Mouse (Mus musculus) neural tube, embryonic 15.5 days (tissue): Measurements from ENCODE around the gene Cul1. TPM values are rescaled to one million over a fixed set of nuclear protein-coding genes. Genes with fewer than 3 reads are reported as not detected.
A peak's percentile ranks its signal among the peaks of the same experiment; 100 is the strongest.

ENCODE experiments used
- ATAC-seq: fragments of 200-750 bp; cut with Nextera tagmentation; 2 replicates; pipeline ENCODE4 v1.8.0; 2017; ENCODE audit warnings: mild to moderate bottlenecking, moderate TSS enrichment, moderate library complexity; ENCODE audit not compliant: low FRiP score
- H3K27ac ChIP-seq: fragments of 300-500 bp; sonication (generic); replicated peaks from 2 replicates; pipeline ENCODE4 v1.5.1; 2015; ENCODE audit warnings: mild to moderate bottlenecking, inconsistent platforms
- H3K27me3 ChIP-seq: fragments of 300-500 bp; sonication (generic); replicated peaks from 2 replicates; pipeline ENCODE4 v1.6.1; 2015; ENCODE audit warnings: inconsistent platforms
- H3K36me3 ChIP-seq: fragments of 300-500 bp; sonication (generic); 2 replicates; pipeline ENCODE4 v1.6.1; 2015; ENCODE audit warnings: inconsistent platforms
- H3K4me1 ChIP-seq: fragments of 300-500 bp; sonication (generic); 2 replicates; pipeline ENCODE4 v1.6.1; 2015; ENCODE audit warnings: inconsistent platforms
- H3K4me2 ChIP-seq: fragments of 300-500 bp; sonication (generic); 2 replicates; pipeline ENCODE4 v1.6.1; 2015; ENCODE audit warnings: inconsistent platforms, mild to moderate bottlenecking, moderate library complexity
- H3K4me3 ChIP-seq: fragments of 300-500 bp; sonication (generic); replicated peaks from 2 replicates; pipeline ENCODE4 v1.5.1; 2015; ENCODE audit warnings: mild to moderate bottlenecking, inconsistent platforms
- H3K9ac ChIP-seq: fragments of 300-500 bp; sonication (generic); replicated peaks from 2 replicates; pipeline ENCODE4 v1.6.1; 2015; ENCODE audit warnings: mild to moderate bottlenecking, inconsistent platforms
- H3K9me3 ChIP-seq: fragments of 300-500 bp; sonication (generic); replicated peaks from 2 replicates; pipeline ENCODE4 v1.6.1; 2016; ENCODE audit warnings: inconsistent platforms
- WGBS: fragments of 180-500 bp; shearing (Covaris S2); methylation state at CpG from one replicate; pipeline ENCODE4 v1.1.7; 2015; ENCODE audit warnings: mixed read lengths; 5-methylcytosine and 5-hydroxymethylcytosine counted together
- polyA plus RNA-seq: library from polyadenylated mRNA; unstranded; fragments of >200 nt; fragmentation: Nextera tagmentation; extraction: Ambion mirVana; gene quantifications from 2 replicates; pipeline ENCODE4 v1.2.1, GENCODE M21; 2015

Cul1 gene
- polyA plus RNA-seq, 1 experiment from 2014 or later, result 113 TPM

- Histone ChIP-seq H3K4me2 (no peak overlapping the region), H3K9ac (no peak overlapping the region), H3K27me3 (no peaks in the 10 kb centered on the region), H3K27ac (no peak overlapping the region), H3K4me1 (no peaks in the 10 kb centered on the region), H3K4me3 (no peak overlapping the region), H3K36me3 (peaks cover 91% of the 10 kb centered on the region), H3K9me3 (no peaks in the 10 kb centered on the region)
- WGBS, result 87% methylated on average over 2 of the region's 2 CpGs
- ATAC-seq, result no peak
Measured at GRCm38 (mm10) chr6:47520030-47520429, 66.8 kb downstream of the Cul1 start.

- Histone ChIP-seq H3K27ac (no peak overlapping the region), H3K4me3 (no peak overlapping the region), H3K4me1 (no peaks in the 10 kb centered on the region), H3K4me2 (no peak overlapping the region), H3K36me3 (peaks cover 90% of the 10 kb centered on the region), H3K9ac (no peak overlapping the region), H3K9me3 (no peaks in the 10 kb centered on the region), H3K27me3 (no peaks in the 10 kb centered on the region)
- no peak for ATAC-seq
- 92% methylated on average over 3 of the region's 3 CpGs for WGBS
Measured at GRCm38 (mm10) chr6:47522431-47522830, 69.2 kb downstream of the Cul1 start.

GRCm38 (mm10) chr6:47525041-47525440, 71.8 kb downstream of the Cul1 start:
- Histone ChIP-seq H3K9me3 (no peaks in the 10 kb centered on the region), H3K4me1 (no peaks in the 10 kb centered on the region), H3K4me3 (no peak overlapping the region), H3K27me3 (no peaks in the 10 kb centered on the region), H3K4me2 (no peak overlapping the region), H3K36me3 (peaks cover 83% of the 10 kb centered on the region), H3K27ac (no peak overlapping the region), H3K9ac (no peak overlapping the region)
- ATAC-seq, result no peak
- 90% methylated on average over 2 of the region's 2 CpGs for WGBS

GRCm38 (mm10) chr6:47526446-47526845, 73.2 kb downstream of the Cul1 start:
- Histone ChIP-seq H3K4me3 (no peak overlapping the region), H3K36me3 (peaks cover 87% of the 10 kb centered on the region), H3K9ac (no peak overlapping the region), H3K4me1 (no peaks in the 10 kb centered on the region), H3K27ac (peak overlapping the region; percentile 33; the same call in 1 of the 2 replicates), H3K4me2 (no peak overlapping the region), H3K9me3 (no peaks in the 10 kb centered on the region), H3K27me3 (no peaks in the 10 kb centered on the region)
- no peak for ATAC-seq
- 86% methylated on average over 4 of the region's 4 CpGs for WGBS

- no peak for ATAC-seq
- H3K27ac ChIP-seq, result no peak overlapping the region
- H3K4me1 ChIP-seq, result no peaks in the 10 kb centered on the region
- H3K4me2 ChIP-seq, result no peak overlapping the region
- no peak overlapping the region for H3K9ac ChIP-seq
- no peaks in the 10 kb centered on the region for H3K9me3 ChIP-seq
- peaks cover 84% of the 10 kb centered on the region for H3K36me3 ChIP-seq
- H3K27me3 ChIP-seq, result no peaks in the 10 kb centered on the region
- no peak overlapping the region for H3K4me3 ChIP-seq
- WGBS, result 82% methylated on average over 2 of the region's 2 CpGs
Measured at GRCm38 (mm10) chr6:47527129-47527528, 73.9 kb downstream of the Cul1 start.

- H3K4me1 ChIP-seq, result no peaks in the 10 kb centered on the region
- no peak for ATAC-seq
- H3K9me3 ChIP-seq, result no peaks in the 10 kb centered on the region
- WGBS, result 89% methylated on average over 1 of the region's 1 CpGs
- H3K27ac ChIP-seq, result no peak overlapping the region
- H3K4me3 ChIP-seq, result no peak overlapping the region
- no peak overlapping the region for H3K4me2 ChIP-seq
- H3K27me3 ChIP-seq, result no peaks in the 10 kb centered on the region
- no peak overlapping the region for H3K9ac ChIP-seq
- peaks cover 83% of the 10 kb centered on the region for H3K36me3 ChIP-seq
Measured at GRCm38 (mm10) chr6:47527655-47528054, 74.5 kb downstream of the Cul1 start.

- 73% methylated on average over 1 of the region's 1 CpGs for WGBS
- H3K36me3 ChIP-seq, result peaks cover 57% of the 10 kb centered on the region
- no peak for ATAC-seq
Measured at GRCm38 (mm10) chr6:47532547-47532946, 79.3 kb downstream of the Cul1 start.

GRCm38 (mm10) chr6:47535333-47535732, 82.1 kb downstream of the Cul1 start:
- no peak for ATAC-seq
- H3K4me2 ChIP-seq, result no peak overlapping the region
- H3K27ac ChIP-seq, result no peak overlapping the region
- H3K36me3 ChIP-seq, result peaks cover 40% of the 10 kb centered on the region
- H3K4me1 ChIP-seq, result no peaks in the 10 kb centered on the region
- 90% methylated on average over 5 of the region's 5 CpGs for WGBS
- no peak overlapping the region for H3K4me3 ChIP-seq
- H3K27me3 ChIP-seq, result no peaks in the 10 kb centered on the region
- no peaks in the 10 kb centered on the region for H3K9me3 ChIP-seq
- no peak overlapping the region for H3K9ac ChIP-seq

More at GRCm38 (mm10) chr6:47532547-47532946, 79.3 kb downstream of the Cul1 start:
- no peaks in the 10 kb centered on the region for H3K9me3 ChIP-seq
- no peak overlapping the region for H3K9ac ChIP-seq
- H3K27me3 ChIP-seq, result no peaks in the 10 kb centered on the region
- H3K4me2 ChIP-seq, result no peak overlapping the region
- H3K4me1 ChIP-seq, result no peaks in the 10 kb centered on the region
- no peak overlapping the region for H3K4me3 ChIP-seq
- no peak overlapping the region for H3K27ac ChIP-seq

- Histone ChIP-seq H3K27me3 (no peaks in the 10 kb centered on the region), H3K4me2 (no peak overlapping the region)
- no peak for ATAC-seq
Measured at GRCm38 (mm10) chr6:47552280-47552679, 99.1 kb downstream of the Cul1 start.

GRCm38 (mm10) chr6:47559287-47559686, 106.1 kb downstream of the Cul1 start:
- H3K27ac ChIP-seq, result no peak overlapping the region
- no peak overlapping the region for H3K4me2 ChIP-seq
- H3K9ac ChIP-seq, result no peak overlapping the region
- H3K4me1 ChIP-seq, result no peaks in the 10 kb centered on the region
- H3K36me3 ChIP-seq, result peaks cover 15% of the 10 kb centered on the region
- no peak for ATAC-seq
- H3K27me3 ChIP-seq, result no peaks in the 10 kb centered on the region
- 91% methylated on average over 2 of the region's 2 CpGs for WGBS
- no peaks in the 10 kb centered on the region for H3K9me3 ChIP-seq
- H3K4me3 ChIP-seq, result no peak overlapping the region

More at GRCm38 (mm10) chr6:47552280-47552679, 99.1 kb downstream of the Cul1 start:
- Histone ChIP-seq H3K4me3 (no peak overlapping the region), H3K4me1 (no peaks in the 10 kb centered on the region), H3K27ac (no peak overlapping the region), H3K9ac (no peak overlapping the region), H3K9me3 (no peaks in the 10 kb centered on the region), H3K36me3 (peaks cover 38% of the 10 kb centered on the region)
- 96% methylated on average over 4 of the region's 4 CpGs for WGBS

GRCm38 (mm10) chr6:47560407-47560806, 107.2 kb downstream of the Cul1 start:
- Histone ChIP-seq H3K9ac (no peak overlapping the region), H3K4me1 (no peaks in the 10 kb centered on the region), H3K27me3 (no peaks in the 10 kb centered on the region), H3K4me3 (no peak overlapping the region), H3K27ac (no peak overlapping the region), H3K4me2 (no peak overlapping the region), H3K9me3 (no peaks in the 10 kb centered on the region), H3K36me3 (peaks cover 5% of the 10 kb centered on the region)
- ATAC-seq, result no peak

- Histone ChIP-seq H3K36me3 (peaks cover 5% of the 10 kb centered on the region; the same call in 1 of the 2 replicates), H3K9ac (no peak overlapping the region), H3K9me3 (no peaks in the 10 kb centered on the region), H3K27ac (no peak overlapping the region), H3K27me3 (no peaks in the 10 kb centered on the region), H3K4me2 (no peak overlapping the region), H3K4me3 (no peak overlapping the region), H3K4me1 (no peaks in the 10 kb centered on the region)
- WGBS, result 95% methylated on average over 2 of the region's 2 CpGs
- ATAC-seq, result no peak
Measured at GRCm38 (mm10) chr6:47560846-47561245, 107.6 kb downstream of the Cul1 start.

- WGBS, result 88% methylated on average over 5 of the region's 5 CpGs
- Histone ChIP-seq H3K4me1 (no peaks in the 10 kb centered on the region), H3K4me3 (no peak overlapping the region), H3K27ac (no peak overlapping the region), H3K9ac (no peak overlapping the region), H3K4me2 (no peak overlapping the region), H3K27me3 (no peaks in the 10 kb centered on the region), H3K9me3 (no peaks in the 10 kb centered on the region), H3K36me3 (peaks cover 5% of the 10 kb centered on the region; the same call in 1 of the 2 replicates)
- ATAC-seq, result no peak
Measured at GRCm38 (mm10) chr6:47561426-47561825, 108.2 kb downstream of the Cul1 start.
